Mouse (Mus musculus): Measurements from ENCODE around the gene Cdk8.

GRCm38 (mm10) chr5:146203921-146204320 is 27.1 kb upstream of the Cdk8 start:
- no peak for TF ChIP-seq POLR2A (IDR thresholded peaks at IDR 0.05; ENCODE audit: insufficient read length, low read depth)
- no peak for TF ChIP-seq MAX (IDR thresholded peaks at IDR 0.05; ENCODE audit: low read depth)
- TF ChIP-seq POLR2AphosphoS2 (IDR thresholded peaks at IDR 0.05; ENCODE audit: insufficient read length, low read depth) = no peak
- TF ChIP-seq TCF12 (IDR thresholded peaks at IDR 0.05; ENCODE audit: insufficient read depth, poor library complexity, severe bottlenecking) = no peak
- TF ChIP-seq CEBPB (IDR thresholded peaks at IDR 0.05; ENCODE audit: insufficient read depth, poor library complexity, severe bottlenecking) = no peak
